ENCODE assay signal across 33 mouse cellular contexts in genomic region chr12:101763065-101763464, GRCm38 (mm10). TPM values are rescaled to one million over a fixed set of nuclear protein-coding genes. Genes with fewer than 3 reads are reported as not detected.
DNase-seq lines count a peak whose midpoint lies in the region; ATAC-seq and TF ChIP-seq lines count a peak whose summit lies in the region.
"Had no signal": no experiment of that assay in that cellular context is flagged by ENCODE, and none has a peak within 500 bp of the region (broad histone marks: within the 10 kb centered on the region; RNA-seq: fewer than 3 reads in every experiment).

No protein-coding gene starts in this region.

- H3K4me3 ChIP-seq in gastrocnemius, adult 2 months, result no peak overlapping the region
- no peak overlapping the region for H3K4me3 ChIP-seq in embryonic facial prominence, embryonic 13.5 days
- H3K4me3 ChIP-seq in limb, embryonic 13.5 days, result no peak overlapping the region
- H3K4me3 ChIP-seq: hindbrain, embryonic 13.5 days; kidney, embryonic 15.5 days; liver, embryonic 15.5 days had no signal

- WGBS in embryonic facial prominence, embryonic 13.5 days, result 33% methylated on average over 3 of the region's 3 CpGs
- WGBS in limb, embryonic 13.5 days, result 40% methylated on average over 3 of the region's 3 CpGs

- H3K4me2 ChIP-seq in embryonic facial prominence, embryonic 13.5 days, result no peak overlapping the region
- no peak overlapping the region for H3K4me2 ChIP-seq in limb, embryonic 13.5 days (replicated peaks)
- H3K4me2 ChIP-seq: heart, embryonic 11.5 days; hindbrain, embryonic 13.5 days; kidney, embryonic 15.5 days; liver, embryonic 15.5 days; lung, embryonic 14.5 days; midbrain, embryonic 11.5 days had no signal

- no peak for ATAC-seq in embryonic facial prominence, embryonic 13.5 days (ENCODE audit: insufficient number of reproducible peaks, insufficient read depth, low FRiP score, low TSS enrichment, low read depth)
- 0 out of 2 replicates have a peak, but pooled peaks have one; percentile 28 for ATAC-seq in limb, embryonic 13.5 days (ENCODE audit: low FRiP score, low read depth)
- ATAC-seq: activated CD4-positive, CD25-positive, alpha-beta regulatory T cell, adult 4 months; forebrain, postnatal 0 days; midbrain, embryonic 16.5 days had no signal

- H3K27ac ChIP-seq in gastrocnemius, adult 2 months, result peak overlapping the region; percentile 51
- peak overlapping the region; percentile 34; the same call in 1 of the 2 replicates for H3K27ac ChIP-seq in embryonic facial prominence, embryonic 13.5 days
- no peak overlapping the region for H3K27ac ChIP-seq in limb, embryonic 13.5 days
- H3K27ac ChIP-seq: hindbrain, embryonic 13.5 days; kidney, embryonic 15.5 days; liver, embryonic 15.5 days had no signal

- H3K9ac ChIP-seq in embryonic facial prominence, embryonic 13.5 days, result no peak overlapping the region
- no peak overlapping the region for H3K9ac ChIP-seq in limb, embryonic 13.5 days
- H3K9ac ChIP-seq: forebrain, postnatal 0 days; hindbrain, embryonic 13.5 days; kidney, embryonic 15.5 days; liver, embryonic 15.5 days; lung, embryonic 14.5 days had no signal

- no peaks in the 10 kb centered on the region for H3K27me3 ChIP-seq in embryonic facial prominence, embryonic 13.5 days
- H3K27me3 ChIP-seq in limb, embryonic 13.5 days, result no peaks in the 10 kb centered on the region
- H3K27me3 ChIP-seq: hindbrain, embryonic 13.5 days; kidney, embryonic 15.5 days; liver, embryonic 15.5 days had no signal

- no peaks in the 10 kb centered on the region for H3K9me3 ChIP-seq in embryonic facial prominence, embryonic 13.5 days
- no peaks in the 10 kb centered on the region for H3K9me3 ChIP-seq in limb, embryonic 13.5 days
- H3K9me3 ChIP-seq: hindbrain, embryonic 13.5 days; kidney, embryonic 15.5 days; liver, embryonic 15.5 days had no signal

- intact Hi-C loops in gastrocnemius, adult 2 months (cut with DNase I), result loop anchor here (5.0 kb wide), 1 partner anchor 54 kb away; the partner anchor contains the start of gene Fbln5
- intact Hi-C loops in gastrocnemius, postnatal 36 days (cut with DNase I), result no loop called here

- TF ChIP-seq CTCF in gastrocnemius, adult 2 months (IDR thresholded peaks at IDR 0.05), result no peak

- DNase-seq in gastrocnemius, adult 2 months, result peak; percentile 27
- no peak for DNase-seq in gastrocnemius, postnatal 36 days
- peak; percentile 57 for DNase-seq in NIH3T3 (ENCODE audit: low read depth)
- DNase-seq in spleen, postnatal 10 days (ENCODE audit: low spot score in 2 of 2), result no peak
- no peak for DNase-seq in lung, postnatal 14 days
- DNase-seq: adrenal gland, adult 8-10 months; B cell, adult 2 months; cerebellum, adult 11-12 months; cerebellum, adult 9-11 months; embryo, embryonic 11 days; forebrain, postnatal 0 days; heart, postnatal 4 days; kidney, adult 11 months; kidney, postnatal 25 days; liver; lung, embryonic 14.5 days; lung, postnatal 36 days; right cerebral cortex, postnatal 4 days; thymus, adult 2 months; thymus, postnatal 36 days had no signal

- H3K4me1 ChIP-seq in embryonic facial prominence, embryonic 13.5 days, result peaks cover 20% of the 10 kb centered on the region
- peaks cover 25% of the 10 kb centered on the region for H3K4me1 ChIP-seq in limb, embryonic 13.5 days
- H3K4me1 ChIP-seq: hindbrain, embryonic 13.5 days; kidney, embryonic 15.5 days; liver, embryonic 15.5 days had no signal

- peaks cover 18% of the 10 kb centered on the region for H3K36me3 ChIP-seq in embryonic facial prominence, embryonic 13.5 days
- H3K36me3 ChIP-seq in limb, embryonic 13.5 days, result peaks cover 17% of the 10 kb centered on the region
- H3K36me3 ChIP-seq: hindbrain, embryonic 13.5 days; kidney, embryonic 15.5 days; liver, embryonic 15.5 days had no signal

RNA-seq across cellular contexts. Expression of gene Tc2n, which starts 44.7 kb away (rescaled TPM):
- under 1 TPM; 0.23 to 0.28 TPM for total RNA-seq in gastrocnemius, adult 2 months (2021)
- total RNA-seq in gastrocnemius, postnatal 36 days (2021), result under 1 TPM; 0.12 to 0.31 TPM
- polyA plus RNA-seq in embryonic facial prominence, embryonic 13.5 days (2015; fragmentation: Nextera tagmentation; extraction: Ambion mirVana), result 0.58 and 0.78 TPM in 2 replicates
- polyA plus RNA-seq in limb, embryonic 13.5 days (2015; fragmentation: Nextera tagmentation; extraction: Ambion mirVana), result 0.42 and 0.73 TPM in 2 replicates
- total RNA-seq: granulocyte monocyte progenitor cell, adult 5-6 weeks; megakaryocyte, adult 5-6 weeks had no signal
- polyA plus RNA-seq: neural tube, embryonic 11.5 days had no signal

RNA-seq across cellular contexts. Expression of gene Fbln5, which starts 55.8 kb away (rescaled TPM):
- 10 to 100 TPM; 12.1 to 18.6 TPM for total RNA-seq in gastrocnemius, adult 2 months (2021)
- total RNA-seq in gastrocnemius, postnatal 36 days (2021), result 10 to 100 TPM; 15.2 to 16.0 TPM
- polyA plus RNA-seq in embryonic facial prominence, embryonic 13.5 days (2015; fragmentation: Nextera tagmentation; extraction: Ambion mirVana), result 91.8 and 123 TPM in 2 replicates
- polyA plus RNA-seq in limb, embryonic 13.5 days (2015; fragmentation: Nextera tagmentation; extraction: Ambion mirVana), result 91.3 and 102 TPM in 2 replicates
- total RNA-seq: granulocyte monocyte progenitor cell, adult 5-6 weeks; neutrophil, adult 5-6 weeks had no signal
- polyA plus RNA-seq: activated CD4-positive, CD25-positive, alpha-beta regulatory T cell, adult 4 months had no signal

Comparison
In these comparisons a context has a peak if more than half of its experiments do, and no peak if none do; other contexts are left out.
1. DNase-seq: peak in gastrocnemius, adult 2 months (single experiment) and NIH3T3 (single experiment); none in gastrocnemius, postnatal 36 days (0 of 2), spleen, postnatal 10 days (0 of 2) and lung, postnatal 14 days (single experiment).